Mouse (Mus musculus): Measurements from ENCODE around the gene Rph3a.
"Not testable (repeated sequence)": the region's sequence is repeated elsewhere in the genome, so short reads cannot be mapped to it uniquely, and the experiment has no call there.

- not testable (repeated sequence) for TF ChIP-seq TAL1 (conservative IDR thresholded peaks at IDR 0.05; ENCODE audit: low read depth, low read length); CTCF (IDR thresholded peaks at IDR 0.05; ENCODE audit: low read depth, low read length); GATA1 (IDR thresholded peaks at IDR 0.05; ENCODE audit: borderline replicate concordance, low read length); GATA2 (IDR thresholded peaks at IDR 0.05; ENCODE audit: borderline replicate concordance, low read depth, low read length); POLR2AphosphoS5 (IDR thresholded peaks at IDR 0.05; ENCODE audit: insufficient replicate concordance, low read depth, low read length)
These were observed 115.2 kb downstream of the Rph3a start for GRCm38 (mm10) chr5:120894692-120895091.

Measured in G1E (cell line).